Mouse (Mus musculus) cerebral cortex, adult 2 months (tissue): ENCODE measurements around the gene Tmcc3.

ENCODE experiments used
- WGBS: fragments of 180-500 bp; shearing (Covaris S2); methylation state at CpG from one replicate; pipeline ENCODE4 v1.1.7; 2018; 5-methylcytosine and 5-hydroxymethylcytosine counted together

The Tmcc3 gene

GRCm38 (mm10) chr10:94630771-94631280 is 319.1 kb downstream of the Tmcc3 start:
- 63% methylated on average over 4 of the region's 4 CpGs for WGBS

GRCm38 (mm10) chr10:94631541-94632113 is 319.9 kb downstream of the Tmcc3 start:
- 85% methylated on average over 11 of the region's 11 CpGs for WGBS

GRCm38 (mm10) chr10:94632245-94632644 is 320.5 kb downstream of the Tmcc3 start:
- 97% methylated on average over 5 of the region's 5 CpGs for WGBS

- 90% methylated on average over 5 of the region's 5 CpGs for WGBS
Measured at GRCm38 (mm10) chr10:94638599-94638998, 326.9 kb downstream of the Tmcc3 start.

GRCm38 (mm10) chr10:94639281-94639680 is 327.5 kb downstream of the Tmcc3 start:
- 78% methylated on average over 5 of the region's 5 CpGs for WGBS

- 79% methylated on average over 5 of the region's 5 CpGs for WGBS
Measured at GRCm38 (mm10) chr10:94640067-94640466, 328.3 kb downstream of the Tmcc3 start.
